Mouse (Mus musculus) small intestine, adult 2 months (tissue): ENCODE measurements at regions not wholly inside any gene's neighbourhood (a gene's known extent, or its start where the extent isn't known, plus 50 kb on each side); places are given as distances from the start of the nearest gene placed in this dataset.

ENCODE experiments used
- CTCF ChIP-seq: fragments of 200-500 bp; IDR thresholded peaks from 2 replicates; pipeline ENCODE4 v1.5.1; 2012; ENCODE audit warnings: low read depth, mild to moderate bottlenecking, control low read depth, inconsistent platforms, low read length, moderate library complexity, mixed read lengths; ENCODE audit not compliant: insufficient replicate concordance, insufficient read length; ENCODE audit errors: extremely low read depth
- POLR2A ChIP-seq: fragments of 200-500 bp; IDR thresholded peaks from 2 replicates; pipeline ENCODE4 v1.6.1; 2012; ENCODE audit warnings: low read depth, mild to moderate bottlenecking, control low read depth, inconsistent platforms, low read length, moderate library complexity

DNA sequence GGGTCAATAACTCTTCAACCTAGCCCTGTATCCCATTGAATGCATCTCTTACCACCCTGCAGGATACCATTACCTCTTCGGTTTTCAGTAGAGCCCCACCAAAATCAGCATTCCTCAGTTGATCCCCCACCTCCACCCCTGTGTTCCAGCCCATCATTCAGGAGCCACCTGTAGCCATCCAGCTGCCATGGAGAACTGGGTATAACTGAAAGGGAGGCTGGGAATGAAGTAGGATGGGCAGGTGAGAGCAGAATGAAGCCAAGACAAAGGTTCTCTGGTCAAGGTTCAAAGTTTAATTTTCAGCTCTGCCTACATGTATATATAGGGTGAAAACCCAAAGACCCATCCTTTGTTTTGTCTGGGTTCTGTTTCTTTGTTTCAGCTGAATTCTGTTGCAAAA lies 121.4 kb downstream of the Gnat3 start:
- TF ChIP-seq CTCF = no peak
- TF ChIP-seq POLR2A = no peak
